Mouse (Mus musculus): ENCODE results near the gene Gm42669. TPM values are rescaled to one million over a fixed set of nuclear protein-coding genes. Genes with fewer than 3 reads are reported as not detected.

Gm42669 gene
- polyA plus RNA-seq, 1 experiment from 2014 or later, result 0.40 TPM

DNA sequence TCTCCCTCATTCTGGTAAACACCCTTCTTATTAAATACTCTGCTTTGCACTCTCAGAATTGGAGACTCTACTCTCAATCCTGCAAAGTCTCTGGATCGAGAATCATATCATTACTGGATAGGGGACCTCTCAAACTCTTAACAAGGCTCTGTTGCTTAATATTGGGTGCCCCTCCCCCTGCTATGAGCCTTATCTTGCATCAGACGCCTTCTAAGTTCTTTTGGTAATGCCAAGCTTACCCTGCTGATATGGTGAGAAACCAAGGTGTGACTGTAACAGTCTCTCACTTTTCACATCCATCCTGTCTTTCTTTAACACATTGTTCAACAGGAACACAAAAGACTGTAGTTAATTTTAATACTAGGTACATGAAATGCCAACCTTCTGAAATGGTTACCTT lies 26.2 kb downstream of the Gm42669 start:
- no peak overlapping the region for H3K27ac ChIP-seq (ENCODE audit: low read depth, low read length)
- 41% methylated on average over 2 of the region's 2 CpGs for WGBS (ENCODE audit: insufficient replicate concordance)
- H3K36me3 ChIP-seq (ENCODE audit: control insufficient read depth, insufficient read depth, low read length), result no peaks in the 10 kb centered on the region
- ATAC-seq (replicated peaks; ENCODE audit: insufficient number of reproducible peaks, low FRiP score, low TSS enrichment), result no peak
- no peaks in the 10 kb centered on the region for H3K27me3 ChIP-seq (ENCODE audit: control insufficient read depth, insufficient read depth, low read length)
- no peak overlapping the region for H3K9ac ChIP-seq (ENCODE audit: low read depth, low read length)
- H3K4me1 ChIP-seq (ENCODE audit: control insufficient read depth, insufficient read depth, low read length), result no peaks in the 10 kb centered on the region
- H3K4me2 ChIP-seq, result no peak overlapping the region
- H3K9me3 ChIP-seq (replicated peaks; ENCODE audit: control insufficient read depth, low read length), result no peaks in the 10 kb centered on the region
- no peak overlapping the region for H3K4me3 ChIP-seq (ENCODE audit: low read depth, low read length)

DNA sequence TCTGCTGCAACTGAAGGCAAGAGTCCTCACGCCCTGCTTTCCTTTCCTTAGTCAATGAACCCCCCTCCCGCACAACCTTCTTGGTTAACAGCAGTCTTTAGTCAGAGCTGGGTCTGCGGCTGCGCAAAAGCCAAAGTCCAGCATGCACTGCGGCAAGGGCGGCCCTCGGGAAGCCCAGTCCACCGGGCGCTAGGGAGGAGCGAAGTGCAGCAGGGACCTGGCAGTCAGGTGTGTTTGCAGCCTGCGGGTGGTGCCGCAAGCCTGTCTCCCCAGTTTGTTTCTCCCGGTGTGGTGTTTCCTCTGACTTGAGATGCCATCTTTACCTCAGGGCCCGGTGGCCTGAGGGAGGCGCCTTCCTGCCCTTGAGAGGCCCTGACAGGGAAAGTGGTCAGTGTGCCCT lies 27.2 kb downstream of the Gm42669 start, which contains the start of gene 1700028K03Rik:
1700028K03Rik (plus strand) TSS at position 129 of the 400 bp plus-strand sequence.
- no peak within 1 kb of the TSS for H3K4me3 ChIP-seq (ENCODE audit: low read depth, low read length)
- ATAC-seq (replicated peaks; ENCODE audit: insufficient number of reproducible peaks, low FRiP score, low TSS enrichment), result no peak
- H3K9ac ChIP-seq (ENCODE audit: low read depth, low read length), result no peak within 1 kb of the TSS
- WGBS (ENCODE audit: insufficient replicate concordance), result 68% methylated on average over 15 of the region's 15 CpGs
- H3K27me3 ChIP-seq (ENCODE audit: control insufficient read depth, insufficient read depth, low read length), result no peaks in the 10 kb centered on the region
- H3K9me3 ChIP-seq (replicated peaks; ENCODE audit: control insufficient read depth, low read length), result no peaks in the 10 kb centered on the region
- no peaks in the 10 kb centered on the region for H3K36me3 ChIP-seq (ENCODE audit: control insufficient read depth, insufficient read depth, low read length)
- H3K4me2 ChIP-seq, result no peak within 1 kb of the TSS
- no peaks in the 10 kb centered on the region for H3K4me1 ChIP-seq (ENCODE audit: control insufficient read depth, insufficient read depth, low read length)
- no peak within 1 kb of the TSS for H3K27ac ChIP-seq (ENCODE audit: low read depth, low read length)

DNA sequence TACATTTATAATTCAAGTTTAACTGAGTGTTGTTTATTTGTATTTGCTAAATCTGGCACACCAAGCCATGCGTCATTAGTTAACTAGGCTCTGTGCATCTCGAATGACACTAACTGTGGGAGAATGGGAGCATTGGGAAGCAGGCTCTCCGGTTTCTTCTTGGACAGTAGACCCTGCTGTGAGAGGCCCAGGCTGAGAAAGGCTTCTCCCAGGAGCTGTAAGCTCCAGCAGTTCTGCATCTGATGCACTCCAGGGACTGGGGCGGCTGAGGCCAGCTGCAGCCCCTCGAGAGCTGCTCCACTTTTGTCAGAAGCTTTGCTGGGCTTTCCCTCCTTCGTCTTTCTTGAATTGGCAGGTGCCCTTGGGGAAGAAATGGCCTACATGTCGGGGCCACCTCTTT lies 34.3 kb downstream of the Gm42669 start:
- 51% methylated on average over 7 of the region's 7 CpGs for WGBS (ENCODE audit: insufficient replicate concordance)
- Histone ChIP-seq H3K4me3 (ENCODE audit: low read depth, low read length) (no peak overlapping the region), H3K9ac (ENCODE audit: low read depth, low read length) (no peak overlapping the region), H3K27me3 (ENCODE audit: control insufficient read depth, insufficient read depth, low read length) (no peaks in the 10 kb centered on the region), H3K4me2 (no peak overlapping the region), H3K4me1 (ENCODE audit: control insufficient read depth, insufficient read depth, low read length) (no peaks in the 10 kb centered on the region), H3K27ac (ENCODE audit: low read depth, low read length) (no peak overlapping the region), H3K9me3 (replicated peaks; ENCODE audit: control insufficient read depth, low read length) (no peaks in the 10 kb centered on the region), H3K36me3 (ENCODE audit: control insufficient read depth, insufficient read depth, low read length) (no peaks in the 10 kb centered on the region)
- ATAC-seq (replicated peaks; ENCODE audit: insufficient number of reproducible peaks, low FRiP score, low TSS enrichment), result no peak

DNA sequence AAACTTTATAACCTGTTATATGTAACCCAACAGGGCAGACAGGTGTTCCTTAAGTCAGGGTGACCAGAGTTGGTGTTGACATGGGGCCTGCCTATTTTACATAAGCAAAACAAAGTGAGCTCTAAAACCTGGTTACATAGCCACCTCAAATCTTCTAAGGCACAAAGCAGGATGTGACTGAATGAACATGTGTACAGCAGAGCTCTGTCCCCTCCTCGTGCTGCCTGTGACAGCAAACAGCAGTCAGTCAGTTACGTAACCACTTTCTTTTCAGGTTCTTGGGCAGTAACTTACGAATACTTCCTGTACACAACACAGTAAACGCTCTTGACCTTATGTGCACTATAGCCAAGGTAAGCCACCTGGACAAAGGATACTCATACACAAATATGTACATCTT lies 38.5 kb downstream of the Gm42669 start:
- H3K9ac ChIP-seq (ENCODE audit: low read depth, low read length), result no peak overlapping the region
- no peak overlapping the region for H3K4me2 ChIP-seq
- WGBS (ENCODE audit: insufficient replicate concordance), result 80% methylated on average over 4 of the region's 4 CpGs

DNA sequence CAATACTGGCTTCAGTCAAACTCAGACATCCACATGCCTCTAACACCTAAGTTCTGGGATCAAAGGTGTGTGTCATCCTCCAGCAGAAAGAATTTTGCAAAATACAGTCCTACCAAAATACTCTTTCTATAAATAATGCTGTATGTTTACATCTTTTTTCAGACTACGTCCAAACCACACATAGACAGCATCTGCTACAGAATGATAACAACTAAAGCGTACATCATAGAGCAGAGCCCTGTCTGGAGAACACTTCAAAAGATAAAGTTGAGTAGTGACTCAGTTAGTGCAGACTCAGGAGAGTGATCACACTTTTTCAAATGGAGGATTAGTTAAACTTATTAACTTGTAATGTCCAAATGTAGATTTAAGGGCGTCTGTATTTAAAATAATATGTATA lies 40.5 kb downstream of the Gm42669 start:
- H3K9me3 ChIP-seq (replicated peaks; ENCODE audit: control insufficient read depth, low read length), result no peaks in the 10 kb centered on the region
- H3K27ac ChIP-seq (ENCODE audit: low read depth, low read length), result no peak overlapping the region
- H3K36me3 ChIP-seq (ENCODE audit: control insufficient read depth, insufficient read depth, low read length), result peaks cover 4% of the 10 kb centered on the region; the same call in 1 of the 2 replicates
- H3K4me3 ChIP-seq (ENCODE audit: low read depth, low read length), result no peak overlapping the region
- no peaks in the 10 kb centered on the region for H3K27me3 ChIP-seq (ENCODE audit: control insufficient read depth, insufficient read depth, low read length)
- H3K4me2 ChIP-seq, result no peak overlapping the region
- H3K4me1 ChIP-seq (ENCODE audit: control insufficient read depth, insufficient read depth, low read length), result no peaks in the 10 kb centered on the region
- WGBS (ENCODE audit: insufficient replicate concordance), result 72% methylated on average over 3 of the region's 3 CpGs
- no peak for ATAC-seq (replicated peaks; ENCODE audit: insufficient number of reproducible peaks, low FRiP score, low TSS enrichment)
- H3K9ac ChIP-seq (ENCODE audit: low read depth, low read length), result no peak overlapping the region

More for the DNA sequence above, 38.5 kb downstream of the Gm42669 start:
- H3K27me3 ChIP-seq (ENCODE audit: control insufficient read depth, insufficient read depth, low read length), result no peaks in the 10 kb centered on the region
- no peak overlapping the region for H3K4me3 ChIP-seq (ENCODE audit: low read depth, low read length)
- H3K4me1 ChIP-seq (ENCODE audit: control insufficient read depth, insufficient read depth, low read length), result no peaks in the 10 kb centered on the region
- H3K36me3 ChIP-seq (ENCODE audit: control insufficient read depth, insufficient read depth, low read length), result peaks cover 4% of the 10 kb centered on the region; the same call in 1 of the 2 replicates
- no peaks in the 10 kb centered on the region for H3K9me3 ChIP-seq (replicated peaks; ENCODE audit: control insufficient read depth, low read length)
- ATAC-seq (replicated peaks; ENCODE audit: insufficient number of reproducible peaks, low FRiP score, low TSS enrichment), result no peak
- H3K27ac ChIP-seq (ENCODE audit: low read depth, low read length), result no peak overlapping the region

DNA sequence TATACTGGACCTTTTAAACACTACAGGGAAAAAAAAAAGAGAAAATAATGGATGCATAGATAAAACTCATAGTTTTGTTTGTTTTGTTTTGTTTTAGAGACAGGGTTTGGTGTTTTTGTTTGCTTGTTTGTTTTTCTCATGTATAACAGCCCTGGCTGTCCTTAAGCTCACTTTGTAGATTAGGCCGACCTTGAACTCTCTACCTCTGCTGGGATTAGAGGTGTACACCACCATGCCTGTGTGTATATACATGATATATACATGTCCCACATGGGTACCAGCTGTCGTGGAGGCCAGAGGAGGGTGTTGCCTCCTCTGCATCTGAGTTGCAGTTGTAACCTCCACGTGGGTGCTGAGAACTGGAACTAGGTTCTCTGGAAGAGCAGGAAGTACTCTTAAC lies 41.0 kb downstream of the Gm42669 start:
- Histone ChIP-seq H3K4me1 (ENCODE audit: control insufficient read depth, insufficient read depth, low read length) (no peaks in the 10 kb centered on the region), H3K9ac (ENCODE audit: low read depth, low read length) (no peak overlapping the region), H3K36me3 (ENCODE audit: control insufficient read depth, insufficient read depth, low read length) (peaks cover 4% of the 10 kb centered on the region; the same call in 1 of the 2 replicates), H3K4me3 (ENCODE audit: low read depth, low read length) (no peak overlapping the region), H3K4me2 (no peak overlapping the region), H3K27ac (ENCODE audit: low read depth, low read length) (no peak overlapping the region), H3K27me3 (ENCODE audit: control insufficient read depth, insufficient read depth, low read length) (no peaks in the 10 kb centered on the region), H3K9me3 (replicated peaks; ENCODE audit: control insufficient read depth, low read length) (no peaks in the 10 kb centered on the region)
- no peak for ATAC-seq (replicated peaks; ENCODE audit: insufficient number of reproducible peaks, low FRiP score, low TSS enrichment)
- 89% methylated on average over 3 of the region's 3 CpGs for WGBS (ENCODE audit: insufficient replicate concordance)

DNA sequence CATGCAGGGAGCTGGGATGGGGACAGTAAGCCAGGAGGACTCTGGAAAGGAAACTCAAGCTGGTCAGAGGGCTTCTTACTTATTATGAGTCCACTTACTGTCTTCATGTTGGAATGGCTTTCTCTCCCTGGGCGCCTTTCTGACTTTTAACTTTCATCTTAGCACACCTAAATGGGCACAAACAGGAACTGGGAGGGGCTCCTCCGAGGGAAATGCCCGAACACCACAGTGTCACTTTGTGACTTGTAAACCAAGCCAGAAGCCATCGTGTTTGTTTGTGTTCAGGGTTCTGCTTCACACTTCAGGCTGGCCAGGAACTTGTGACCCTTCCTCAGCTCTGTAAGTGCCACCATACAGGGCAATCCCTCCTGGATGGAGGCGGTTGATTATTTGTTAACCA lies 46.9 kb downstream of the Gm42669 start:
- no peak overlapping the region for H3K4me3 ChIP-seq (ENCODE audit: low read depth, low read length)
- H3K27me3 ChIP-seq (ENCODE audit: control insufficient read depth, insufficient read depth, low read length), result no peaks in the 10 kb centered on the region
- no peaks in the 10 kb centered on the region for H3K4me1 ChIP-seq (ENCODE audit: control insufficient read depth, insufficient read depth, low read length)
- no peaks in the 10 kb centered on the region for H3K9me3 ChIP-seq (replicated peaks; ENCODE audit: control insufficient read depth, low read length)
- peaks cover 2% of the 10 kb centered on the region; the same call in 1 of the 2 replicates for H3K36me3 ChIP-seq (ENCODE audit: control insufficient read depth, insufficient read depth, low read length)
- 70% methylated on average over 5 of the region's 5 CpGs for WGBS (ENCODE audit: insufficient replicate concordance)
- H3K27ac ChIP-seq (ENCODE audit: low read depth, low read length), result no peak overlapping the region
- no peak for ATAC-seq (replicated peaks; ENCODE audit: insufficient number of reproducible peaks, low FRiP score, low TSS enrichment)
- H3K4me2 ChIP-seq, result no peak overlapping the region
- H3K9ac ChIP-seq (ENCODE audit: low read depth, low read length), result no peak overlapping the region

DNA sequence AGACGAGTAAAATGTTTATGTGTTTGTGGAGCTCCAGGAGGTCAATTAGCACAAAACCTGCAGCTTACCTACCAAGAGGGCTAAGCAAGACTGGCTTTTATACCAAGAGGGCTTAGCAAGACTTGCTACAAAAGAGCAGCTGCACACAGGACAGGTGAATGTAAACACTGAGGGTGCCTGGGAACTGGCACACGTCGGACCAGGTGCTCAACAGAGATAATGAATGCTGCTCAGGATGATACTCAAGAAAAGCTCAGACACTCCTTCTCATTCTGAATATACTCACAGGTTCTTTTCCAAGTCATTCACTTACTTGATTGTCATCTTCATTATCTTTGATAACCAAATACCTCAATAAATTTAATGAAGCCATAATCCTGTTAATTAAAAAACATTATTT lies 49.5 kb downstream of the Gm42669 start:
- Histone ChIP-seq H3K36me3 (ENCODE audit: control insufficient read depth, insufficient read depth, low read length) (peaks cover 7% of the 10 kb centered on the region; the same call in 1 of the 2 replicates), H3K4me2 (no peak overlapping the region), H3K4me1 (ENCODE audit: control insufficient read depth, insufficient read depth, low read length) (no peaks in the 10 kb centered on the region), H3K4me3 (ENCODE audit: low read depth, low read length) (no peak overlapping the region), H3K9ac (ENCODE audit: low read depth, low read length) (no peak overlapping the region), H3K9me3 (replicated peaks; ENCODE audit: control insufficient read depth, low read length) (no peaks in the 10 kb centered on the region), H3K27ac (ENCODE audit: low read depth, low read length) (no peak overlapping the region), H3K27me3 (ENCODE audit: control insufficient read depth, insufficient read depth, low read length) (no peaks in the 10 kb centered on the region)
- 73% methylated on average over 3 of the region's 3 CpGs for WGBS (ENCODE audit: insufficient replicate concordance)
- no peak for ATAC-seq (replicated peaks; ENCODE audit: insufficient number of reproducible peaks, low FRiP score, low TSS enrichment)

DNA sequence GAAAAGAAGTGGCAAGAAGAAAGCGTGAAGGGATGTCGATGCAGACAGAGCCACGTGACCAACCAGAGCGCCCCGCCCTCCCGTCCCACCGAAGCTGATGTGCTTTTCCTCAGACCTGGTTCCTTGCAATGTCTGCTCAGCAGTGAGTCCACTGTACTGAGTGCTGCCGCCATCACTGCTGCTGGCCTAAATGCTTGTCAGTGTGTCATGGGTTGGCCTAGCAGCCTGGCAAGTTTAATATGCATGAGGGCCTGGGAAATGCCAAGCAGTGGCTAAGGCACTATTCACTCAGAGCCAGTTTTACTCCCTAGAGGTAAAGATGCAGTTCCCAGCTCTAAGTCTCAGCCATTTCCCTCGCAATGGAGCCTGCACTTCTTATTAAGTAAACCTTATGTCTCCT lies 61.7 kb downstream of the Gm42669 start:
- no peak overlapping the region for H3K4me2 ChIP-seq
- H3K36me3 ChIP-seq (ENCODE audit: control insufficient read depth, insufficient read depth, low read length), result peaks cover 21% of the 10 kb centered on the region
- no peaks in the 10 kb centered on the region for H3K27me3 ChIP-seq (ENCODE audit: control insufficient read depth, insufficient read depth, low read length)
- no peaks in the 10 kb centered on the region for H3K9me3 ChIP-seq (replicated peaks; ENCODE audit: control insufficient read depth, low read length)
- no peaks in the 10 kb centered on the region for H3K4me1 ChIP-seq (ENCODE audit: control insufficient read depth, insufficient read depth, low read length)
- H3K4me3 ChIP-seq (ENCODE audit: low read depth, low read length), result no peak overlapping the region
- 97% methylated on average over 9 of the region's 9 CpGs for WGBS (ENCODE audit: insufficient replicate concordance)
- no peak overlapping the region for H3K27ac ChIP-seq (ENCODE audit: low read depth, low read length)
- ATAC-seq (replicated peaks; ENCODE audit: insufficient number of reproducible peaks, low FRiP score, low TSS enrichment), result no peak
- H3K9ac ChIP-seq (ENCODE audit: low read depth, low read length), result no peak overlapping the region
